Mouse (Mus musculus): Measurements from ENCODE around the gene Scgb1b17.
"Not testable (repeated sequence)": the region's sequence is repeated elsewhere in the genome, so short reads cannot be mapped to it uniquely, and the experiment has no call there.

The Scgb1b17 gene

GRCm38 (mm10) chr7:33063149-33063548 is at the start of gene Scgb1b17:
Gene Scgb1b17, plus strand, starts transcription at chr7:33063449.
- not testable (repeated sequence) for DNase-seq

- DNase-seq = not testable (repeated sequence)
These were observed 6.8 kb upstream of the Scgb1b17 start, which contains the start of gene Scgb2b17 for GRCm38 (mm10) chr7:33056461-33056860. Gene Scgb2b17, minus strand, starts transcription at chr7:33056561.
